Mouse (Mus musculus): ENCODE data around the gene Cntnap1.

The Cntnap1 gene

DNA sequence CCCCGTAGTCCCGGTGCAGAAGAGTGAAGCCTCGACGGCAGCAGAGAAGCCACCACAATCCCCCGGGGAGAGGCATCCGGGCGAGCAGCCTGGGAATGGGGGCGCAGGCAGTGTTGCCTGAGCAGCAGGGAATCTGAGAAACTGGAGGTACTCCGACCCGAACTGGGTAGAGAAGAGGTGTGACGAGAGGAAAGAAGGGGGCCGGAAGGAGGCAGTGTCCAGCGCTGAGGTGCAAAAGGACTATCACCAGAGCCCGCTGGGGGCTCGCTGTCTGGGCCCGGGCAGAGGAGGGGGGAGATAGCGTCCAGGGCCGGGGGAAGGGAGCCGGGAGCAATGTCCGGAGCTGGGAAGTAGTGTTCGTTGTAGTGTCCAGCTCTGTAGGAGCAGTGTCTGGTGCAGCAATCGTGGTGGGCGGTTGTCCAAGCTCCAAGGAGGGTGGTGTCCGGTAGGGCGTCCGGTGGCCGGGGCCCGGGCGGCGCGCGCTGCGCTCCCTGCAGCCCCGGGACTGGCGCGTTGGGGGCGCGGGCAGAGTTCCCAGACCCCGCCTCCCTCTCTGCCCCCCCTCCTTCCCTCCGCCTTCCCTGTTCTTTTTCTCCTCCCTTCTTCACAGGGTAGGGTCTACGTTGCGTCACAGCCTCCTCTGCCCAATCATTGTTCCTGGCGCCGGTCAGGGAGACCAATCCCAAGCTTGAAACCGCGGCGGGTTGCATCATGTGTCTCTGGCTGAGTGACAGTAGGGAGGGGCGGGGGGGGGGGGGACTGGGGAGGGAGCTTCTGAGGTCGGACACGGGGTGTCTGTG is 688 bp downstream of the Cntnap1 start, which contains the start of gene Plekhh3:
Plekhh3 (minus strand) TSS at position 541 of the 800 bp plus-strand sequence.
- DNase-seq (ENCODE audit: low spot score in 2 of 2), result peak; percentile 78 to 89

GRCm38 (mm10) chr11:101171721-101172433 is 1.6 kb downstream of the Cntnap1 start:
- DNase-seq (ENCODE audit: low spot score in 2 of 2), result no peak

GRCm38 (mm10) chr11:101172434-101172815 is 2.1 kb downstream of the Cntnap1 start:
- no peak for DNase-seq (ENCODE audit: low spot score in 2 of 2)

- no peak for DNase-seq (ENCODE audit: low spot score in 2 of 2)
Observed at GRCm38 (mm10) chr11:101173112-101173511, 2.8 kb downstream of the Cntnap1 start.

DNA sequence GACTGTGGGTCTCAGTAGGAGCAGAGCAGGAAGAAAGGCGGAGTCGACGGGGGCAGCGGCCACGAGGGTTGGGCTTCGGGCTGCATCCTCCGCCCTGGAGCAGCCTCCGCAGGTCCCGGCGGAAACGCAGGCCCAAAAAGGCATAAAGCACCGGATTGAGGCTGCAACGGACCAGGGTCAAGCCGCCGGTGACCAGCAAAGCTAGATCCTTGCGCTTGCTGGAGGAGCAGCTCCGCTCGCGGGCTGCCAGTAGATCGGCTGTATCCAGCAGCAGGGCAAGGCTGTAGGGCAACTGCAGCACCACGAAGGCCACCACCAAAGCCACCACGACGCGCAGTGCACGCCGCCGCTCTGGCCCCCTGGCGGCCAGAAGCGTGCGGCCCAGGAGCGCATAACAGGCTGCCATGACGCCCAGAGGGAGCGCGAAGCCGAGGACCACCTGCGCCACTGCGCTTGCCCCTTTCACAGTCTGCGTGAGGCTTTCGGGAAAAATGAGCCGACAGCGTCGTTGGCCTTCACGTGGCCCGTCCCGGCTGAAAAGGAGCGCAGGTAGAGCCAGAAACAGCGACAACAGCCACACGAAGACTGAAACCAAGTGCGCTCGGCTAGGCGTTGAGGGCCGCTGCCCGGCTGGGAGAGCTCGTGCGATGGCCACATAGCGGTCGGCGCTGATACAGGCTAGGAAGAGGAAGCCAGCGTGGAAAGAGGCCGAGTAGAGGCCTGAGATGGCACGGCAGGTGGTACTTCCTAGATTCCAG is 3.5 kb downstream of the Cntnap1 start:
- DNase-seq (ENCODE audit: low spot score in 2 of 2), result peak; percentile 62 to 78

- DNase-seq (ENCODE audit: low spot score in 2 of 2), result no peak
Observed at GRCm38 (mm10) chr11:101174389-101174745, 4.0 kb downstream of the Cntnap1 start.

GRCm38 (mm10) chr11:101174851-101175628 is 4.7 kb downstream of the Cntnap1 start, which contains the start of gene Ccr10:
Ccr10 (minus strand) TSS chr11:101175443.
- no peak for DNase-seq (ENCODE audit: low spot score in 2 of 2)

DNA sequence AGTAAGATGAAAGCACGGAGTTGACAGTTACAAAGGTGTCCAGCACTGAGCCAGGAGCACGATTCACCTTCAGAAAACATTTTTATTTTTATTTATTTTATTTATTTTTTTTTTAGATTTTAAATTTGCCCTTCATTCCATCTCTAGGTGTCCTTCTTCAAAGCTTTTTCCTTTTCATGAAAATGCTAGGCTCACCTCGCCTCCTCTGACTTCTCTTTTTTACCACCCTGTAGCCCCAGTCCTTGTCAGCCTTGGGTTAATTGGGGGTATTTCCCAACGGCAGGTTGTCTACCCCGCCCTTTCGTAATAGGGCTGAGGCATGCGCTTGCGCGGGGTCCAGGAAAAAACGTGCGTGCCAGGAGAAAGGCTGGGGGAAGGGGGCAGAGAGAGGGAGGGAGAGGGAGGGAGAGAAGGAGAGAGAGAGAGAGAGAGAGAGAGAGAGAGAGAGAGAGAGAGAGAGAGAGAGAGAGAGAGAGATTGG is 5.4 kb downstream of the Cntnap1 start:
- DNase-seq (ENCODE audit: low spot score in 2 of 2), result no peak

GRCm38 (mm10) chr11:101176117-101176691 is 5.9 kb downstream of the Cntnap1 start:
- no peak for DNase-seq (ENCODE audit: low spot score in 2 of 2)

DNA sequence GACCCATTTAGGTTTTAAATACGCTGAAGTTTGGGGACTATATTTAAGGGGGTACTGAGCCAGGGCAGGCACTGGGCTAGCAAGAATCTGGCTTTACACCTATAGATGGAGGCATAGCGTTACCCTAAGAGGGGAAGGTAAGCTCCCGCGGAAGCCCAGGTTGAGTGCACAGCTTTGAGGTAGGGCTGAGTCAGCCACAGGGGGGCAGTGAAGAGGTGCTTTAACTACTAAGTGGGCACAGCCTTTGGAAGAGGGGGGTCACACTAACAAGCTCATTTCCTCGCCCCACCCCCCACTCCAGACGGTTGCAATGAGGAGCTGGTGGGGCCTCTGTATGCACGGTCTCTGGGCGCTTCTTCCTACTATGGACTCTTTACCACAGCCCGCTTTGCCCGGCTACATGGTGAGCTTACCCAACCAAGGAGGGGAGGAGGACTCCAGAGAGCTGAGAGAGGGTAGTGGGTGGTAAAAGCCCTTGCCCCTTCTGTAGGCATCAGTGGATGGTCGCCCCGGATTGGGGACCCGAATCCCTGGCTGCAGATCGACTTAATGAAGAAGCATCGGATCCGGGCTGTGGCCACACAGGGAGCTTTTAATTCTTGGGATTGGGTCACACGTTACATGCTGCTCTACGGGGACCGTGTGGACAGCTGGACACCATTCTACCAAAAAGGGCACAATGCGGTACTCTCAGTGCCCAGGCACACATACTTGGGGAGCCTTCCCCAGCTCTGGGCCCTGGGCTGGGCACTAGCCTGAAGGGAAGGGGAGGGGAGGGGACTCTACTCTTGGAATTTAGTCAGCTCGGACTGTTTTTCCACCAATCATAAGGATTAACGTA is 6.8 kb downstream of the Cntnap1 start:
- DNase-seq (ENCODE audit: low spot score in 2 of 2), result peak; percentile 66 to 84

GRCm38 (mm10) chr11:101178061-101179058 is 8.0 kb downstream of the Cntnap1 start:
- no peak for DNase-seq (ENCODE audit: low spot score in 2 of 2)

- no peak for DNase-seq (ENCODE audit: low spot score in 2 of 2)
Observed at GRCm38 (mm10) chr11:101179306-101179705, 9.0 kb downstream of the Cntnap1 start.

- no peak for DNase-seq (ENCODE audit: low spot score in 2 of 2)
Observed at GRCm38 (mm10) chr11:101180261-101180660, 9.9 kb downstream of the Cntnap1 start.

GRCm38 (mm10) chr11:101180846-101181740 is 10.8 kb downstream of the Cntnap1 start:
- DNase-seq (ENCODE audit: low spot score in 2 of 2), result peak in 1 of 2 experiments; percentile 52

GRCm38 (mm10) chr11:101181961-101182360 is 11.6 kb downstream of the Cntnap1 start:
- no peak for DNase-seq (ENCODE audit: low spot score in 2 of 2)

- DNase-seq (ENCODE audit: low spot score in 2 of 2), result no peak
Observed at GRCm38 (mm10) chr11:101182771-101183517, 12.6 kb downstream of the Cntnap1 start.

DNA sequence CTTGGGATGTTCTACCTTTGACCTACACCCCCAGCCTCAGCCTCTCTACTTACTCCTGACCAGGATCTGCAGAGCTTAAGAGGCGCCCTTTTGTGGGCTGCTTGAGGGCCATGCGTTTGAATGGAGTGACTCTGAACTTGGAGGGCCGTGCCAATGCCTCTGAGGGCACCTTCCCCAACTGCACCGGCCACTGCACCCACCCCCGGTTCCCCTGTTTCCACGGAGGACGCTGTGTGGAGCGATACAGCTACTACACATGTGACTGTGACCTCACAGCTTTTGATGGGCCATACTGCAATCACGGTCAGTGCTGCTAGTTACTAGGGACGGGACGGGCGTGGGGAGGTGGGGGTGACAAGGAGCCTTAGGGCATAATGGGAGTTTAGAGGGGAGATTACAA is 14.7 kb downstream of the Cntnap1 start:
- DNase-seq (ENCODE audit: low spot score in 2 of 2), result no peak
